Mouse (Mus musculus) adipocyte (in vitro differentiated cells): Measurements from ENCODE around the gene Ppm1h.

Source experiments
- DNase-seq: peaks from one replicate; pipeline ENCODE4 v3.0.0-alpha.2; 2016; ENCODE audit warnings: low spot score

Ppm1h gene

DNA sequence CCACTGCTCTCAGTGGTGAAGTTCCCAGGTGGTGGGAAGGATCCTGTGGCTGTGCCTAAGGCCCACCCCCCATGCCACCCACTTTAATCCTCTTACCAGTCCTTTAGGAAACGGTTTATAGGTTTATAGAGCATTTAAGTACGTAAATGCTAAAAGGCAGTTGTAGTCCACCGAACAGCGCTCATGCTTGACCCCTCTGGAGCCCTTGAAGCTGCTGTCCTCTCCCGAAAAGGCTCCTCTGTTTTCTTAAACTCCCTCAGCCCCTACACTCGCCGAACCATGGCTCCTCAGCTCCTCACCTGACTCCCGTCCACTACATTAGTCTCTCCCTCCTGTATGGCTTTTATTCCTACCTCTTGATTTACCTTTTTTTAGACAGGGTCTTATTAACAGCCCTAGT, 131.3 kb downstream of the Ppm1h start:
- DNase-seq: no peak

DNA sequence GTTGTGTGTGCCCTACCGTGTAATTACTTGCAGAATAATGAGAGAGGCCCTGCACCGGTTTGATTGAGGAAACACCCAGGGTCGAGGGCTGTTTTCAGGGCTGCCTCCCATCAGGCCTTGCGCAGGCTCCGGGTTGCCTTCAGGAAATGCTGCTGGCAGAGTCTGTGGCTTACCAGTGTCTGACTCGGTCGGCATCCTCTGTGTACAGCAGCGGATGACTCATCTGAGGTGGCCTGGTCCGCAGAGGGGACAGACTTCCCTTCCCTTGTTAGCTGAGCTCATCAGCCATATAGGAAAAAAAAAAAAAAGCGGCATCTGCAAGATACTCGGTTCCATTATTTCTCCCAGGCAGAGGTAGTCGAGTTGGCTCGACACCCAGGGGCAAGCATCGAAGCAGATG, 136.5 kb downstream of the Ppm1h start:
- no peak for DNase-seq

GRCm38 (mm10) chr10:122817741-122818140, 139.2 kb downstream of the Ppm1h start:
- no peak for DNase-seq

- no peak for DNase-seq
Observed at GRCm38 (mm10) chr10:122819808-122820207, 141.2 kb downstream of the Ppm1h start.

DNA sequence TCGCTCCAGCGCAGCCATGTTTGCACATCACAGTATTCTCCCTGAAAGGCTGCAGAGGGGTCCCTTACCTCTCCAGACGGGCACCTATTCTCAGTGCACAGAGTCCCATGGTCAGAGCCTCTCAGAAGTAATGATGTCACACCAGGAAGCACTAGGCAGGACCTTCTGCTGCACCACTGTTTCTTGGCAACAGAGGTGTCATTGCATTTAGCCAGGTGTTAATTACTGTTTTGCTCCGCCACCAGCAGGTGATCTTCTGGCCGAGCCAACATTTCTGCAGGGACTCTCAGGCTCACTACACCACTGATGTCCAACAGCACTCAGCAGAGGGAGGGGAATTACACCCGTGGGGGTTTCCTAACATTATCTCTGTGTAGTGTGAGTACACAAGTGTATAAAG, 143.0 kb downstream of the Ppm1h start:
- DNase-seq: no peak

DNA sequence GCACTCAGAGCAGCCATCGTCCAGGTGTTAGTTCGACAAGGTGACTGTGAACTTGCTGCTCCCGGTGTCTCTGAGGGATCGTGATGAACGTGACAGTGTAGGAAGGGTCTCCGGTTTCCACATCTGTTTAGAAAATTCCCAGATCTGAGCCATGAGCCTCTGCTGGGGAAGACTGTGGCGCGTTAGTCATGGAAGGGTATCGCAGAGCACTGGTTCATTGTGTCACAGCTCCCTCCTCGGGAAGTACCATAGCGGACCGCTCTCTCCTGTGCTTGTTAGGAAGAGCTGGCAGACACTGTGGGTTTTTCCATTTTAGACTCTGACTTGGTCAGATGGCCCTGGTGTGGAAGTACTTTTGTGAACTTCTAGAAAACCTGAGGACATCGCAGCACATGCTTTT, 145.1 kb downstream of the Ppm1h start:
- DNase-seq: no peak

DNA sequence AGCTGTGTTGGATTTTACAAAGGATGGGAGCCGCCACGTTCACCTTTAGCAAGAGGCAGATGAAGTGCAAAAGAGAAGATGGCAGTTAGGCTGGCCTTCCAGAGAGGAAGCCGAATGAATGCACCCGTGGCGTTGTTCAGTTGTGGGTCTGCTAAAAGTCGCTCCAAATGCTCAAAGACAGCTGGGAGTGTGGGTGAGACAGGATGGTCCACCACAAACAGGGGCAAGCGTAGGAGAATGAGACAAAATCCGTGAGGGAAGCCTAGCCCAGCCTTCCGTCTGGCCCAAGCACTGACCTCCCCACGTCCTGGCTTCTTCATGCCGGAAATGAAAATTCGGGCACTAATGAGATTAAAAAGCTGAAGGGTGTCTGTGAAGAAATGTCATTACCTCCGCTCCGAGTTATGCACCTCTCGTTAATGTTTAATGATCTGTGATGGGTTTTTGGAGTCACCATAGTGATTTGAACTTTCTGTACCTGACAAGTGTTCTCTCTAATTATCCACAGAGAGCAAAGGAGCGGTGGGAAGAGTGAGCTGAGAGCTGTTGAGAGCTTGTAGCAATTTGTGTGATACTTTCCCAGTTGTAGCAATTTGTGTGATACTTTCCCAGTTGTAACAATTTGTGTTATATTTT, 148.3 kb downstream of the Ppm1h start:
- DNase-seq: no peak

DNA sequence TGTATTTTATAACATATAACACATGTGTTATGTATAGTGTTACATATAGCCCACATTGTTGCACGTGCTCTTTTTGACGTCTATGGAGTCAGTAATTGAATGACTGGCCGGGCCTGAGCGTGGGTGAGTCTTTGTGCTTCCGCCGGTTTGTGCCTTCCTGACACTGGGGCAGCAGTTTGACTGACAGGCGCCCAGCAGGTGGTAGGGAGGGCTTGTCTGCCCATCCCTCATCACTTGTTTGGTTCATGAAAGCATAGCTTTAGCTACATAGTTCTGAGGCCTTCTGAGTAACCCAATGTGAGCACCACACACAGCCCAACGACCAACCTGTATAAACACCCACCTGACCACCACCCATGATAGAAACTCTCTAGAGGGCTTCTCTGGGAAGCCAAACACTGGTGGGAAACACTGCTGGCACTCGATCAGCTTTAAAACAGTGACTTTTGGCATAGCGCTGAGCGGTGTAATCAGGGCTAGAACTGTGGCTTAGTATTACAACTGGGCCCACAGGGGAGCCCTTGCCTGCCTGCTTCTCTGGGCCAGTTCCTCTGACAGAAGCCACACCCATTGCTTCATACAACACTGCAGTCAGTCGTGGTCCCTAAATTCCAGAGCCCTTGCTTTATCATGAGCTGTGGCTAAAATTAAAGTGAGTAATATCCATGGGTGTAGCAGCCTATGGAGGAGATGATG, 149.3 kb downstream of the Ppm1h start:
- DNase-seq: no peak

- no peak for DNase-seq
Observed at GRCm38 (mm10) chr10:122829801-122830217, 151.2 kb downstream of the Ppm1h start.

GRCm38 (mm10) chr10:122830638-122831037, 152.1 kb downstream of the Ppm1h start:
- no peak for DNase-seq

DNA sequence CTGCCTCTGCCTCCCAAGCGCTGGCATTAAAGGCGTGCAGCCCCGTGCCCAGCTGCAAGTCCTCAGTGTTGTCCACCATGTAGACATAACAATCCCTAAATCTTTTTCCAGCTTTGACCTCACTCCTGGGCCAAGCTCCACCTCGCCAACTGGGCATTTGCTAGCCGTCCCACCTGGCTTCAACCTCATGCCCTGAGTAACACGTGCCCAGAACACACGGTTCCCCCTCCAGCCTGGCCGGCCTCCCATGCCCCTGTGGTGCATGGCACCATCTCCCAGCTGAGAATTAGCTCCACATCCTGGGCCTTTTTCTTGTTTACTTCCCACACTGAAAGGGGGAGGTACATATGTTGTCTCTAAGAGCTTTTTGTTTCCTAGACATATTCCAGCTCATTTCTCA, 163.5 kb downstream of the Ppm1h start:
- no peak for DNase-seq

DNA sequence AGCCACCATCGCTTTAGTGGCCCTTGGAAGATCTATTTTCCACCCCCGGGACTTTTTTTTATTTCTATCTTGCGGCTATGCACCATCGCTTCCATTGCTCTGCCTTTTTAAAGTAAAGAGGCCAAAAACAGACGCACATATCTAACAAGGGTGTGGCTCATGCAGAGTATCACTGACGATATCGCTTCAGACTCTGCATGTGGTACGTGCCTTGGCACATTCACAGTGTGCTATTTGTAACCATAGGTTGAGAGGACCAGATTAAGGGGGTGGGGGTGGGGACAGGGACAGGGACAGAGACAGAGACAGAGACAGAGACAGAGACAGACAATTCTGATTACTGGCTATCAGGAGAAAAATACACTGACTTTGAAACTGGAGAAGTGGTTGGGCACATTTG, 164.4 kb downstream of the Ppm1h start:
- DNase-seq: no peak

GRCm38 (mm10) chr10:122845471-122845870, 166.9 kb downstream of the Ppm1h start:
- DNase-seq: no peak

GRCm38 (mm10) chr10:122846476-122846875, 167.9 kb downstream of the Ppm1h start:
- no peak for DNase-seq

- no peak for DNase-seq
Observed at GRCm38 (mm10) chr10:122848020-122848457, 169.5 kb downstream of the Ppm1h start.

GRCm38 (mm10) chr10:122851267-122852160, 173.0 kb downstream of the Ppm1h start:
- DNase-seq: no peak

DNA sequence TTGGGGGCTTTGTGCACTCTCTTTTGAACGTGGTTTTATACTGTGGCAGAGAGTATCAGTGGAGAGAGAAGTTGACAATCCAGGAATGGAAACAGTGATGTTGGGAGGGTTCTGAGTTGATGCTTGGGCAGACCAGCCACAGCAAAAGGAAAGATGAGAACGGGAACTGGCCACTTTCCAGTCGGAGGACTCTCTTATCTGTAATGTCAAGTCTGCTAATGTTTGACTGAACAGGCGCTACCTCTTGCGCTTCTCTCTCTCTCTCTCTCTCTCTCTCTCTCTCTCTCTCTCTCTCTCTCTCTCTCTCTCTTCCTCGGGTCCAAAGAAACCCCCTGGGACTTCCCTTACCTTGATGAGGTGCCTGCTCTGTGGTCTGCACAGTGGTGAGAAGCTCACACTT, 176.0 kb downstream of the Ppm1h start:
- no peak for DNase-seq

GRCm38 (mm10) chr10:122855149-122855548, 176.6 kb downstream of the Ppm1h start:
- no peak for DNase-seq

GRCm38 (mm10) chr10:122856040-122856764, 177.6 kb downstream of the Ppm1h start:
- peak; percentile 13 for DNase-seq

DNA sequence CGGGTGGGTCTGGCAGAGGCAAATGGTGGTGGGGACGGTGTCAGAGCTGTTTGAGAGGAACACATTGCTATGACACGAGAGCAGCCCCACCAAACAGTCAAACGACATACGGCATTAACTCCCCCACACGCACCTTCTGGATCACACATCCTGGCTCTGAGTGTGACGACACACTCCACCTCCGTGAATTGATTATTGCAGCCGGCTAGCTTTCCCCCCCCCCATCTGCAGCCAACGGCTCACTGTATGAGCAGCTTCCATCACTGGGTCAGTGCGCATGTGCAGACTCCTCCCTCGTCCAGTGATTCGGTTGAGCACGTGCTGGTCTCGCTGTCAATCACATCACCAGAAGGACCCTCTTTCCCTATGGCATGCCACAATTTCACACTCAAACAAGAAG, 178.6 kb downstream of the Ppm1h start:
- no peak for DNase-seq

DNA sequence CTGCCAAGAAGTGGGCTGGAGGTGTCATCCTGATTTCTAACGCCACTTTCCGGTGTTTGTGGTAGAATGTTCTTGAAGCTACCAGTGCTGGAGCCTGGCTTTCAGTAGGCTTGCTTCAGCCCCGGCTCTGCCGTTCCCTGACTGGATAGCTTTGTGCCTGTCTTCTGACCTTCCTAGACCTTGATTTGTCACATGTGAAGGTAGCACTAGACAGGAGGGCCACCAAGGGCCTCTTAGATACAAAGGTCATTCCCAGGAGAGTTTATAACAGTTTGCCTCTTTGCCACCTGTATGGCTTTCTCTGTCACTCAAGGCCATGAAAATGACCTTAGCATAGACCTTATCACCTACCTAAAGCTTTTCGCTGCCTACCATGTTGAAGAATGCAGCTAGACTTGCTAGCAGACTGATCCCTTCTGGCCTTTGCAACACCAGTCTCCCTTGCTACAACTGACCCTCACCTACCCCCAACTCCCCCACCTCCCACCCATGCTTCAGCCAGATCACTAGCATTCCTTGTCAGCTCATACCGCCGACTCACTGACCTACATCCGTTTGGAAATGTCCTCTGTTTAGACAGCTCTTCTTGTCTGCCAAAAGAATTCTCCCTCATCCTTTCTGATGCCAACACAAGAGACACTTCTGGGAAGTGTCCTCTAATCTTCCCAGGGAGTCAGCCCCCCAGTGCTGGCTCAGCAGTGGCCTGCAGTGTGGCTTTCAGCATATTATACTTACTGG, 180.5 kb downstream of the Ppm1h start:
- DNase-seq: no peak

DNA sequence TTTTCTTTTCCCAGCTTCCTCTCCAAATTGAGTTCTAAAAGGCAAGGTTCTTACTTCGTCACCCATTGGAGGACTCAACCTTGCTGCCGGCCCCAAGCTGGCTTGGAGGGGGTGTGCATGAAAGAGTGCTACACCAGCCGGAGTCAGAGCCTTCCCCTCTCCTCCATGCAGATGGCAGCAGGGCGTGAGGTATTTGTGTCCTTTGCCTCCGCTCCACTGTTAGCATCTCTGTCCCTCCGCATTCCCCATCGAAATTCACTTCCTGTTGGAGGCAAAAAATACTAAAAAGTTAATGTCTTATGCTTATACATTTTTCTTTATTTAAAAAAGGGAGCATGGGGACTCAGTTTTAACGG, 181.1 kb downstream of the Ppm1h start:
- DNase-seq: no peak
